Mouse (Mus musculus) myocyte (in vitro differentiated cells): ENCODE data around the gene Nup188.

Source experiments
- CEBPB ChIP-seq: IDR thresholded peaks from 2 replicates; pipeline ENCODE4 v1.6.1; 2011; ENCODE audit warnings: mild to moderate bottlenecking, moderate library complexity; ENCODE audit not compliant: poor library complexity, insufficient read depth, severe bottlenecking
- MYOD1 ChIP-seq, 3 experiments: IDR thresholded peaks; one replicate each; pipeline ENCODE4 v1.6.1; 2011; ENCODE audit warnings: control low read depth in 2 of 3, low read depth in 2 of 3, mild to moderate bottlenecking in 2 of 3, moderate library complexity in 1 of 3; ENCODE audit not compliant: insufficient read length in 2 of 3, control insufficient read depth in 1 of 3
- MYOG ChIP-seq, 3 experiments: IDR thresholded peaks; one replicate each; pipeline ENCODE4 v1.6.1; 2011; ENCODE audit warnings: control low read depth in 2 of 3, low read depth in 2 of 3, mild to moderate bottlenecking in 2 of 3; ENCODE audit not compliant: insufficient read length in 2 of 3, control insufficient read depth in 1 of 3, insufficient read depth in 1 of 3
- POLR2A ChIP-seq: IDR thresholded peaks from one replicate; pipeline ENCODE4 v1.6.1; 2011; ENCODE audit warnings: low read depth, mild to moderate bottlenecking, control low read depth, moderate library complexity; ENCODE audit not compliant: insufficient read length

DNA sequence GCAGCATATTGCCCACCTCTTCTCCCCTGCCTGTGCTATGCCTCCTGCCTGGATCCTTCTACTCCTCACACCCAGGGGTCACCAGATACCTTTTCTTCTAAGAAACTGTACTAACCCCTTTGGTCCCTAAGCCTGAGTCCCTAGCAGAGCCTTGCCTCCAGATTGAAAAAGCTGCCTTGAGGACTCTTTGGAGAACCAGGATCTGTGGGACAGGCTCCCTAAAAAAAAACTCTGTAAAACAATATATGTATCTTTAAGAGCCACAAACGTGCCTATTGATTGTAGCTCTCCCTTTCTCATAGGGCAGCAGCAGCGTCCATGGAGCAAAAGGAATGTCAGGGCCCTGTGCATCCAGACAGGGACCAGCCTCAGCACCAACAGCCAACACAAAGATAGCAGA is 45.9 kb upstream of the Nup188 start, which contains the start of gene Gm28035:
- TF ChIP-seq MYOD1 (IDR thresholded peaks at IDR 0.05; ENCODE audit: control insufficient read depth in 1 of 3, insufficient read length in 2 of 3, low read depth in 2 of 3) (no peak), CEBPB (no peak), POLR2A (no peak), MYOG (IDR thresholded peaks at IDR 0.05; ENCODE audit: control insufficient read depth in 1 of 3, insufficient read depth in 1 of 3, insufficient read length in 2 of 3, low read depth in 2 of 3) (no peak)
